In genomic region chr19:43990362-43990761, GRCm38 (mm10) we compare ENCODE assay signal across 26 mouse cellular contexts. TPM values are rescaled to one million over a fixed set of nuclear protein-coding genes. Genes with fewer than 3 reads are reported as not detected.
DNase-seq lines count a peak whose midpoint lies in the region; ATAC-seq lines count a peak whose summit lies in the region.
"Had no signal": no experiment of that assay in that cellular context is flagged by ENCODE, and none has a peak within 500 bp of the region (broad histone marks: within the 10 kb centered on the region; RNA-seq: fewer than 3 reads in every experiment).

No protein-coding gene starts in this region.

- no peaks in the 10 kb centered on the region for H3K9me3 ChIP-seq in midbrain, embryonic 11.5 days (ENCODE audit: control insufficient read depth, low read length)
- H3K9me3 ChIP-seq in midbrain, embryonic 10.5 days (replicated peaks) = no peaks in the 10 kb centered on the region
- H3K9me3 ChIP-seq: embryonic facial prominence, embryonic 10.5 days; embryonic facial prominence, embryonic 12.5 days; forebrain, embryonic 10.5 days; forebrain, embryonic 12.5 days; G1E had no signal

- H3K4me2 ChIP-seq in midbrain, embryonic 11.5 days = no peak overlapping the region
- H3K4me2 ChIP-seq: embryonic facial prominence, embryonic 12.5 days; forebrain, embryonic 12.5 days had no signal

- H3K4me3 ChIP-seq in midbrain, embryonic 11.5 days (ENCODE audit: low read depth, low read length) = no peak overlapping the region
- H3K4me3 ChIP-seq in midbrain, embryonic 10.5 days = no peak overlapping the region
- H3K4me3 ChIP-seq: embryonic facial prominence, embryonic 10.5 days; embryonic facial prominence, embryonic 12.5 days; forebrain, embryonic 10.5 days; forebrain, embryonic 12.5 days had no signal

- DNase-seq in midbrain, embryonic 11.5 days (ENCODE audit: low spot score, missing footprints) = peak; percentile 61
- no peak for DNase-seq in midbrain, embryonic 10.5 days (ENCODE audit: low spot score)
- peak; percentile 56 for DNase-seq in R1 (ENCODE audit: low read depth, low spot score)
- no peak for DNase-seq in embryo, embryonic 9.5 days (ENCODE audit: extremely low spot score)
- DNase-seq in lung, postnatal 4 days = no peak
- DNase-seq: adrenal gland, adult 2 months; adrenal gland, postnatal 10 days; adrenal gland, postnatal 25 days; B cell, adult 2 months; cerebellum, adult 11 months; cerebellum, adult 18-20 months; cerebellum, adult 8-10 months; cerebellum, adult 9-11 months; cerebellum, postnatal 14 days; cerebellum, postnatal 36 days; embryo, embryonic 11 days had no signal

- no peak for ATAC-seq in midbrain, embryonic 11.5 days (ENCODE audit: low FRiP score)
- ATAC-seq: CD4-positive, CD25-positive, alpha-beta regulatory T cell, adult 4 months; forebrain, embryonic 14.5 days; forebrain, embryonic 16.5 days; Patski had no signal

- WGBS in midbrain, embryonic 11.5 days = 79% methylated on average over 8 of the region's 8 CpGs
- WGBS in midbrain, embryonic 10.5 days = 79% methylated on average over 8 of the region's 8 CpGs

- no peak overlapping the region for H3K9ac ChIP-seq in midbrain, embryonic 11.5 days (ENCODE audit: low read length)
- H3K9ac ChIP-seq: embryonic facial prominence, embryonic 12.5 days; forebrain, embryonic 12.5 days had no signal

- no peak overlapping the region for H3K27ac ChIP-seq in midbrain, embryonic 11.5 days (ENCODE audit: low read depth, low read length)
- no peak overlapping the region for H3K27ac ChIP-seq in midbrain, embryonic 10.5 days (replicated peaks)
- H3K27ac ChIP-seq: embryonic facial prominence, embryonic 10.5 days; embryonic facial prominence, embryonic 12.5 days; forebrain, embryonic 10.5 days; forebrain, embryonic 12.5 days had no signal

- H3K4me1 ChIP-seq in midbrain, embryonic 11.5 days (ENCODE audit: control insufficient read depth, insufficient read depth, low read length) = no peaks in the 10 kb centered on the region
- H3K4me1 ChIP-seq in midbrain, embryonic 10.5 days = peaks cover 11% of the 10 kb centered on the region

- H3K36me3 ChIP-seq in midbrain, embryonic 11.5 days (ENCODE audit: control insufficient read depth, insufficient read depth, low read length) = no peaks in the 10 kb centered on the region
- H3K36me3 ChIP-seq in midbrain, embryonic 10.5 days = no peaks in the 10 kb centered on the region
- H3K36me3 ChIP-seq: embryonic facial prominence, embryonic 10.5 days; embryonic facial prominence, embryonic 12.5 days; forebrain, embryonic 10.5 days; forebrain, embryonic 12.5 days; G1E had no signal

- no peaks in the 10 kb centered on the region for H3K27me3 ChIP-seq in midbrain, embryonic 11.5 days (ENCODE audit: control insufficient read depth, insufficient read depth, low read length)
- H3K27me3 ChIP-seq in midbrain, embryonic 10.5 days (ENCODE audit: low read depth, poor library complexity, severe bottlenecking) = peaks cover 19% of the 10 kb centered on the region; the same call in 1 of the 2 replicates

RNA-seq across cellular contexts. Expression of gene Cpn1, which starts 4.0 kb away (rescaled TPM):
- polyA plus RNA-seq in midbrain, embryonic 11.5 days (2014; fragmentation: Nextera tagmentation; extraction: Ambion mirVana) = 0.14 and 0.28 TPM in 2 replicates
- 0.22 and 0.42 TPM in 2 replicates for polyA plus RNA-seq in midbrain, embryonic 10.5 days (2016; fragmentation: Nextera tagmentation; extraction: Ambion mirVana)
- polyA plus RNA-seq: adrenal gland, adult 2 months; CD4-positive, CD25-positive, alpha-beta regulatory T cell, adult 4 months; embryonic facial prominence, embryonic 12.5 days; G1E had no signal

RNA-seq across cellular contexts. Expression of gene Cyp2c23, which starts 38.6 kb away (rescaled TPM):
- polyA plus RNA-seq in midbrain, embryonic 11.5 days (2014; fragmentation: Nextera tagmentation; extraction: Ambion mirVana) = not detected in 2 replicates
- not detected in 2 replicates for polyA plus RNA-seq in midbrain, embryonic 10.5 days (2016; fragmentation: Nextera tagmentation; extraction: Ambion mirVana)
- polyA plus RNA-seq: CD4-positive, CD25-positive, alpha-beta regulatory T cell, adult 4 months; embryonic facial prominence, embryonic 10.5 days; embryonic facial prominence, embryonic 12.5 days; embryonic facial prominence, embryonic 14.5 days; forebrain, embryonic 10.5 days; forebrain, embryonic 12.5 days; forebrain, embryonic 14.5 days; forebrain, embryonic 16.5 days; G1E had no signal

RNA-seq across cellular contexts. Expression of gene Dnmbp, which starts 50.4 kb away (rescaled TPM):
- polyA plus RNA-seq in midbrain, embryonic 11.5 days (2014; fragmentation: Nextera tagmentation; extraction: Ambion mirVana) = 13.5 and 14.5 TPM in 2 replicates
- 16.5 and 17.0 TPM in 2 replicates for polyA plus RNA-seq in midbrain, embryonic 10.5 days (2016; fragmentation: Nextera tagmentation; extraction: Ambion mirVana)

Comparison
In these comparisons a context has a peak if more than half of its experiments do, and no peak if none do; other contexts are left out.
1. DNase-seq: peak in midbrain, embryonic 11.5 days (single experiment) and R1 (single experiment); none in midbrain, embryonic 10.5 days (single experiment), embryo, embryonic 9.5 days (single experiment) and lung, postnatal 4 days (0 of 2).